Mouse (Mus musculus) forebrain, postnatal 0 days (tissue): ENCODE data around the gene Csf1. TPM values are rescaled to one million over a fixed set of nuclear protein-coding genes. Genes with fewer than 3 reads are reported as not detected.

ENCODE experiments used
- ATAC-seq: fragments of 200-750 bp; cut with Nextera tagmentation; 2 replicates; pipeline ENCODE4 v1.8.0; 2017; ENCODE audit warnings: mild to moderate bottlenecking, moderate library complexity
- DNase-seq: peaks from one replicate; pipeline ENCODE4 v3.0.0-alpha.2; 2015
- H3K27ac ChIP-seq: fragments of 300-500 bp; sonication (generic); 2 replicates; pipeline ENCODE4 v1.5.1; 2014; ENCODE audit warnings: low read depth, mild to moderate bottlenecking, antibody characterized with exemption, low read length, moderate library complexity, mixed read lengths
- H3K27me3 ChIP-seq: fragments of 300-500 bp; sonication (generic); 2 replicates; pipeline ENCODE4 v1.6.1; 2014; ENCODE audit warnings: mild to moderate bottlenecking, low read length, mixed read lengths; ENCODE audit not compliant: insufficient read depth
- H3K36me3 ChIP-seq: fragments of 300-500 bp; sonication (generic); 2 replicates; pipeline ENCODE4 v1.6.1; 2014; ENCODE audit warnings: mild to moderate bottlenecking, moderate library complexity; ENCODE audit not compliant: insufficient read depth
- H3K4me1 ChIP-seq: fragments of 300-500 bp; sonication (generic); 2 replicates; pipeline ENCODE4 v1.6.1; 2014; ENCODE audit warnings: antibody characterized with exemption; ENCODE audit not compliant: insufficient read depth
- H3K4me2 ChIP-seq: fragments of 300-500 bp; sonication (generic); 2 replicates; pipeline ENCODE4 v1.6.1; 2014; ENCODE audit warnings: low read depth, mild to moderate bottlenecking, moderate library complexity
- H3K4me3 ChIP-seq: fragments of 300-500 bp; sonication (generic); 2 replicates; pipeline ENCODE4 v1.5.1; 2014; ENCODE audit warnings: low read depth, low read length, mixed read lengths
- H3K9ac ChIP-seq: fragments of 300-500 bp; sonication (generic); 2 replicates; pipeline ENCODE4 v1.6.1; 2014; ENCODE audit warnings: mild to moderate bottlenecking
- H3K9me3 ChIP-seq: fragments of 300-500 bp; sonication (generic); 2 replicates; pipeline ENCODE4 v1.6.1; 2016; ENCODE audit warnings: low read length
- CTCF ChIP-seq: sonication (generic); IDR thresholded peaks from 2 replicates; pipeline ENCODE4 v1.5.1; 2016; ENCODE audit warnings: antibody characterized with exemption, control low read depth, low read depth
- whole genome bisulfite sequencing: fragments of 180-500 bp; shearing (Covaris S2); extraction: QIAGEN DNeasy Blood & Tissue Kit; methylation state at CpG from one replicate; pipeline ENCODE4 v1.1.7; 2014; 5-methylcytosine and 5-hydroxymethylcytosine counted together
- polyA plus RNA-seq: library from polyadenylated mRNA; unstranded; fragments of >200 nt; fragmentation: Nextera tagmentation; extraction: Ambion mirVana; gene quantifications from 2 replicates; pipeline ENCODE4 v1.2.1, GENCODE M21; 2015
- total RNA-seq: library from RNA; depleted of rRNA; stranded (reverse); fragments of >200 nt; gene quantifications from 2 replicates; pipeline ENCODE4 v1.2.3, GENCODE M21; 2014

Gene Csf1
- total and polyA plus RNA-seq, 2 experiments from 2014 or later: 8.6 to 11.7 TPM

DNA sequence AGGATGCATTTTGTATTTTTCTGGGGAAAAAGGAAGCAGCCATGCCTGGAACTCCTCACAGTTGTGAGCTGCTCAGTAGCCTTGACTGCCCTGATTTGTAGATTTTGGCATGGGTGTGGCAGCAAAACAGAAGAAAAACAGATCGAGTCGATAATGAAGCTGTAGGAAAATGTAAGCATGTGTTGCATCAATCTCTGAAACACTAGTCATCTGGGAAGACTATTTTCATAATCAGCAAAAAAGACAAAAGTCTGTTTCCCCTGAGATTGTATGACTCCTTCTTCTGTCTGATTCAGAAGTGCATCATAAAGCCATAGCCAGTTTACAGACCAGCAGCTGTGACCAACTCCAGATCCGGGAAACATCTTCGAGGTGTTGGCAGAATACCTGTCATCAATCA, 53.0 kb downstream of the Csf1 start:
- ATAC-seq (no peak), DNase-seq (no peak)
- WGBS: 83% methylated on average over 4 of the region's 4 CpGs
- Histone ChIP-seq H3K9ac (no peak overlapping the region), H3K27me3 (no peaks in the 10 kb centered on the region), H3K4me2 (no peak overlapping the region), H3K36me3 (no peaks in the 10 kb centered on the region), H3K27ac (no peak overlapping the region), H3K4me3 (no peak overlapping the region), H3K4me1 (no peaks in the 10 kb centered on the region), H3K9me3 (no peaks in the 10 kb centered on the region)
- no peak for TF ChIP-seq CTCF

DNA sequence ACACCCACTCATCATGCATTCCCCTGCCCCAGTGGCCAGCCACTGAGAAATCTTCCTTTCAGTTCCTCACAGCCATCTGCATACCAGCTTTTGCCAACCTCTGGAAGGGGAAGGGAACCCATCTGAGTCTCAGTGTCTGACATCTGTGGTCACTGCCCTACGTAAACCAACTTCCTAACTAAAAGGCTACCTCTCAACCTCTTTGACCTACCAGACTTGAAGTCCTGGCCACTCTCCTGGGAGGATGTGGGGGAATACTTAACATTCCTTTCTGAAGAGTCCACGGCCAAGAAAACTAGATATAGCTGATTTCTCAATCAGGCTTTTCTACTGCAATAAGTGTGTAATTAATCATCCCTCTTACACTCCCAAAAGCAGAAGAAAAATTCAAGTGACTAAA, 54.1 kb downstream of the Csf1 start:
- Histone ChIP-seq H3K27me3 (no peaks in the 10 kb centered on the region), H3K4me2 (no peak overlapping the region), H3K9ac (no peak overlapping the region), H3K9me3 (no peaks in the 10 kb centered on the region), H3K27ac (no peak overlapping the region), H3K4me1 (no peaks in the 10 kb centered on the region), H3K4me3 (no peak overlapping the region), H3K36me3 (no peaks in the 10 kb centered on the region)
- TF ChIP-seq CTCF: no peak
- 79% methylated on average over 2 of the region's 2 CpGs for WGBS
- DNase-seq (no peak), ATAC-seq (no peak)

DNA sequence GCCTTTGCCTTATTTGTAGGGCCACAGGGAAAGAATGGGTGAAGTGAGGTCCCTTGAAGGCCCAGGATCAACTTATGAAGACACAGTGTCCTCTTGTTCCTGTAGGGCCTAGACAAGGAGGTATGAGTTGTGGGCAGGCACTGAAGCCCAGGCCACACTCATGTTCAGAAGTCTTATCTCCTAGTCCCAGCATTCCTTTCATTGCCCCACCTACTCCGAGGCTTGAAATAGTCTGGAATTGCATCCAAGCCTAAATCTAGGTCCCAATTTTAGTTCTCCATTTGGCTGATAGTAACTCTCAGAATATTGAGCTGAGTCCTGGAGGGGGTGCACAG, 55.9 kb downstream of the Csf1 start:
- Histone ChIP-seq H3K4me3 (no peak overlapping the region), H3K9ac (no peak overlapping the region), H3K4me2 (no peak overlapping the region), H3K4me1 (no peaks in the 10 kb centered on the region), H3K27me3 (no peaks in the 10 kb centered on the region), H3K9me3 (no peaks in the 10 kb centered on the region), H3K36me3 (no peaks in the 10 kb centered on the region), H3K27ac (no peak overlapping the region)
- no peak for TF ChIP-seq CTCF
- ATAC-seq: no peak
- WGBS: 93% methylated on average over 1 of the region's 1 CpGs
- DNase-seq: no peak

DNA sequence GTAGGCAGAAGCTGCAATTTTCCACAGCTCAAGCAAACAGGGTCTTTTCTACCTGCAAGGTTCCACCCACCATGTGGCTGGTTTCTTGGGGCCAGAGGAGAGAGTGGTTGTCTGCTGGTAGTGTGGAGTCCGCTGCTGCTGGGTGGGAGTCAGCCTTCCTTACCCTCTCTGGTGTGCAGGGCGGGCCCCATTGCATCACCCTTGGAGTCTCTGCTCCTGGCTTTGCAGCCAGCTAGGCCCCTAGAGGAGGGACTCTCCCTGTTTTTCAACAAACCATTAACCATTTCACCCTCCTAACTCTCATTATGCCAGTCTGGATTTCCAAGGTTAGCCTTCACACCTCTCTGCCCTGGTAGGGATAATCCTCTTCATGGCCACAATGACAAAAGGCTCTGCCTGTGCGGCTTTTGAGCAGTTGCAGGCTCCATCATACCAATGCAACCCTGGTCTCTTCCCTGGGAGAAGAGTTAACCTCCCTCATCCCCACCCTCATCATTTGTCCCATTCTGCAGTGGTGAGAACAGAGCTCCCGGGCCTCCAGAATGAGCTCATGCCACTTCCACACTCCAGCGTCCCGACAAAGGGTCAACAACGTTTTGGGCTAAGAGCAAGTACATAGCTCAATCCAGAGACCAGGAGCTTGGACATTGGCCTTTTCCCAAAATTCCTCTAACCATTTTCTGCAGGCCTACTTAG, 56.4 kb downstream of the Csf1 start:
- Histone ChIP-seq H3K9me3 (no peaks in the 10 kb centered on the region), H3K27me3 (no peaks in the 10 kb centered on the region), H3K4me2 (no peak overlapping the region), H3K4me3 (no peak overlapping the region), H3K36me3 (no peaks in the 10 kb centered on the region), H3K9ac (no peak overlapping the region), H3K4me1 (no peaks in the 10 kb centered on the region), H3K27ac (no peak overlapping the region)
- DNase-seq (no peak), ATAC-seq (no peak)
- 81% methylated on average over 7 of the region's 7 CpGs for WGBS
- TF ChIP-seq CTCF: no peak

DNA sequence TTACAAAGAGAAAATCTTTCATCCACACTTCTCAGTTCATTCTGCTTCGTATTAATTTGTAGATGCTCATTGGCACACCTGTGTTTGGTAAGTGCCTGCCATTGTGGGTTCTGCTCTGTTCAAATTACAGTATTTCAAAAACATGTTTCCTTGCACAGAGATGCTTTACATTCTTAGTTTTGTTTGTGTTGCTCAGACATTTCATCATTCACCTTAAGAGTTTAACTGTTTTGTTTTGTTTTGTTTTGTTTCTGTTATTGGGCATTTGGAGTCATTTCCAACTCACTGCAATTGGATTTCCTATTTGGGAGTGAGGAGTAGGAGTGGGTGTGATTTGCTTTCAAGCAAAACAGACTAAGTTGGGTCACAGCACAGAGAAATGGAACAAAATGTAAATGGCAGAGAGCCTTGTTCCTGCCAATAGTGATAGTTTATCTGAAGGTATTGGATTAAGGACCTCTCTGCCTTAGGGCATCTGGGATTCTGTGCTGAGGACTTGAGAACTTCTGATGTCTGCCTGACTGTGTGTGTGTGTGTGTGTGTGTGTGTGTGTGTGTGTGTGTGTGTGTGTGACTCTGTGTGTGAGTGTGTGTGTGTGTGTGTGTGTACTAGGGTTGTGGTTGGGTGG, 58.4 kb downstream of the Csf1 start:
- Histone ChIP-seq H3K27me3 (no peaks in the 10 kb centered on the region), H3K9ac (no peak overlapping the region), H3K9me3 (no peaks in the 10 kb centered on the region), H3K36me3 (no peaks in the 10 kb centered on the region), H3K4me1 (peaks cover 3% of the 10 kb centered on the region; the same call in 1 of the 2 replicates), H3K27ac (no peak overlapping the region), H3K4me3 (no peak overlapping the region), H3K4me2 (no peak overlapping the region)
- TF ChIP-seq CTCF: no peak
- no peak for ATAC-seq
- 78% methylated on average over 1 of the region's 1 CpGs for WGBS
- no peak for DNase-seq

DNA sequence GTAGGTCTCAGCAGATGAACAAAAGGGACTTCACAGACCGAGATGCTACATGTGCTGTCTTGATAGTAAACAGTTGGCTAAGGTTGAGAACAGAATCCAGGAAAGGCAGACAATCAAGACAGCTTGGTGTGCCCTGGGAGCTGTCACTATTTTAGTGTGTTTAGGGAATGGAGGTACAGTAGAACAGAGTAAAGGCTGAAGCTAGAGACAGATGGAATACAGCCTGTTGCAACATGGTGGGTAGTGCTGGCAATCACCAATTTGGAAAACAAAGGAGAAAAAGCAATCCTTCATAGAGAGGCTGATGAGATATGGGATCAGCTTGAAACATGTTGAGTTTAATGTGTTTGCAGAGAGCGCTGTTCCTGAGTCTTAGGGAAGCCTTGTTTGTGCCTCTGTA, 59.6 kb downstream of the Csf1 start:
- H3K27ac ChIP-seq: no peak overlapping the region
- 80% methylated on average over 2 of the region's 2 CpGs for WGBS
- H3K9me3 ChIP-seq: no peaks in the 10 kb centered on the region
- DNase-seq (no peak), ATAC-seq (no peak)
- no peak overlapping the region for H3K4me3 ChIP-seq
- no peaks in the 10 kb centered on the region for H3K36me3 ChIP-seq
- H3K4me1 ChIP-seq: peaks cover 5% of the 10 kb centered on the region; the same call in 1 of the 2 replicates
- no peak overlapping the region for H3K4me2 ChIP-seq
- no peak overlapping the region for H3K9ac ChIP-seq
- TF ChIP-seq CTCF: no peak
- H3K27me3 ChIP-seq: no peaks in the 10 kb centered on the region

DNA sequence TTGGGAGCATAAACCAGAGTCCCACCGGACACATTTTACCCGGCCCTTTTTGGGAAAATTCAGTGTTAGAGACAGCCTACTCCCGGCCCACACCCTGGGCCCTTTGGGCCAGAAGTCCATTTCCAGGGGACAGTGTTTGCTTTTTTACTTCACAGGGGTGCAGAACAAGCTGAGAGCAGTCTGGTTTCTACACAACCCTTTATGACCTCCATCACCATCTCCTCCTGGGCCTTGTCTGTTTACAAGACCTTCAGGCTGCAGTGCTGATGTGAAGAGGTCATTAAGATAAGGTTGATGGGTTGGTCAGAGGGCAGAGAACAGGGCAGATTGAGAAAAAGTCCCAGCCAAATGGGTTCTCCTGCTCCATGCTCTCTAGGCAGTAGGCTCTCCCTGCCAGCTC, 63.4 kb downstream of the Csf1 start:
- no peak for TF ChIP-seq CTCF
- Histone ChIP-seq H3K4me1 (peaks cover 26% of the 10 kb centered on the region), H3K4me2 (peak overlapping the region; percentile 20; the same call in 1 of the 2 replicates), H3K27ac (no peak overlapping the region), H3K36me3 (no peaks in the 10 kb centered on the region), H3K27me3 (no peaks in the 10 kb centered on the region), H3K9ac (no peak overlapping the region), H3K4me3 (no peak overlapping the region), H3K9me3 (no peaks in the 10 kb centered on the region)
- 46% methylated on average over 3 of the region's 3 CpGs for WGBS
- no peak for ATAC-seq
- no peak for DNase-seq
